Mouse (Mus musculus) spleen, adult 2 months (tissue): ENCODE measurements at regions not wholly inside any gene's neighbourhood (a gene's known extent, or its start where the extent isn't known, plus 50 kb on each side); places are given as distances from the start of the nearest gene placed in this dataset.

ENCODE experiments used
- DNase-seq, 2 experiments: peaks; one replicate each; pipeline versions ENCODE4 v3.0.0 to v3.0.0-alpha.2; 2012 to 2021; ENCODE audit warnings: low spot score in 2 of 2, low read depth in 1 of 2
- H3K27ac ChIP-seq: fragments of 200-500 bp; 2 replicates; pipeline ENCODE4 v1.5.1; 2012; ENCODE audit warnings: low read length, inconsistent platforms; ENCODE audit not compliant: insufficient read depth
- H3K27me3 ChIP-seq: fragments of 200-500 bp; 2 replicates; pipeline ENCODE4 v1.6.1; 2012; ENCODE audit warnings: mild to moderate bottlenecking, moderate library complexity, low read length, inconsistent platforms; ENCODE audit not compliant: control insufficient read depth, insufficient read depth
- H3K36me3 ChIP-seq: fragments of 200-500 bp; 2 replicates; pipeline ENCODE4 v1.6.1; 2012; ENCODE audit warnings: mild to moderate bottlenecking, low read length, inconsistent platforms; ENCODE audit not compliant: control insufficient read depth, insufficient read depth
- H3K4me1 ChIP-seq: fragments of 200-500 bp; 2 replicates; pipeline ENCODE4 v1.6.1; 2011; ENCODE audit warnings: inconsistent platforms; ENCODE audit not compliant: control insufficient read depth, insufficient read depth, insufficient read length
- H3K4me3 ChIP-seq: fragments of 200-500 bp; 2 replicates; pipeline ENCODE4 v1.5.1; 2011; ENCODE audit warnings: mild to moderate bottlenecking, inconsistent platforms; ENCODE audit not compliant: insufficient read depth, insufficient read length; ENCODE audit errors: extremely low read depth
- CTCF ChIP-seq: fragments of 200-500 bp; IDR thresholded peaks from 2 replicates; pipeline ENCODE4 v1.5.1; 2011; ENCODE audit warnings: mild to moderate bottlenecking, inconsistent platforms; ENCODE audit not compliant: insufficient read depth, insufficient read length, insufficient replicate concordance; ENCODE audit errors: extremely low read depth
- POLR2A ChIP-seq: fragments of 200-500 bp; IDR thresholded peaks from 2 replicates; pipeline ENCODE4 v1.6.1; 2011; ENCODE audit warnings: low read depth, low read length, inconsistent platforms
- WGBS: fragments of 180-500 bp; shearing (Covaris S2); methylation state at CpG from one replicate; pipeline ENCODE4 v1.1.7; 2018; 5-methylcytosine and 5-hydroxymethylcytosine counted together

GRCm38 (mm10) chr13:44152806-44153613 lies 368.4 kb downstream of the Cd83 start:
- no peaks in the 10 kb centered on the region for H3K27me3 ChIP-seq

GRCm38 (mm10) chr13:44153784-44154183 lies 369.2 kb downstream of the Cd83 start:
- WGBS, result 95% methylated on average over 5 of the region's 5 CpGs
- no peak overlapping the region for H3K27ac ChIP-seq
- no peaks in the 10 kb centered on the region for H3K36me3 ChIP-seq
- H3K4me1 ChIP-seq, result peaks cover 7% of the 10 kb centered on the region; the same call in 1 of the 2 replicates
- H3K27me3 ChIP-seq, result no peaks in the 10 kb centered on the region
- H3K4me3 ChIP-seq, result no peak overlapping the region
- DNase-seq, result no peak
- no peak for TF ChIP-seq POLR2A

More at GRCm38 (mm10) chr13:44152806-44153613, 368.4 kb downstream of the Cd83 start:
- TF ChIP-seq POLR2A (no peak), CTCF (no peak)
- Histone ChIP-seq H3K27ac (no peak overlapping the region), H3K36me3 (no peaks in the 10 kb centered on the region), H3K4me3 (no peak overlapping the region), H3K4me1 (peaks cover 7% of the 10 kb centered on the region; the same call in 1 of the 2 replicates)
- WGBS, result 20% methylated on average over 10 of the region's 10 CpGs
- DNase-seq, result peak in 1 of 2 experiments; percentile 17

GRCm38 (mm10) chr13:44155956-44156355 lies 371.4 kb downstream of the Cd83 start:
- H3K27ac ChIP-seq, result no peak overlapping the region
- DNase-seq, result no peak
- H3K4me3 ChIP-seq, result no peak overlapping the region
- no peaks in the 10 kb centered on the region for H3K36me3 ChIP-seq
- TF ChIP-seq CTCF, result no peak
- TF ChIP-seq POLR2A, result no peak
- 88% methylated on average over 4 of the region's 4 CpGs for WGBS
- H3K27me3 ChIP-seq, result no peaks in the 10 kb centered on the region
- peaks cover 7% of the 10 kb centered on the region; the same call in 1 of the 2 replicates for H3K4me1 ChIP-seq

- H3K27me3 ChIP-seq, result no peaks in the 10 kb centered on the region
- H3K27ac ChIP-seq, result no peak overlapping the region
- DNase-seq, result no peak
- H3K4me1 ChIP-seq, result peaks cover 7% of the 10 kb centered on the region; the same call in 1 of the 2 replicates
- WGBS, result 74% methylated on average over 3 of the region's 3 CpGs
- no peaks in the 10 kb centered on the region for H3K36me3 ChIP-seq
- no peak overlapping the region for H3K4me3 ChIP-seq
- TF ChIP-seq POLR2A (no peak), CTCF (no peak)
Measured at GRCm38 (mm10) chr13:44156546-44156945, 372.0 kb downstream of the Cd83 start.

- WGBS, result 87% methylated on average over 4 of the region's 4 CpGs
- Histone ChIP-seq H3K4me1 (peaks cover 6% of the 10 kb centered on the region; the same call in 1 of the 2 replicates), H3K36me3 (no peaks in the 10 kb centered on the region), H3K4me3 (no peak overlapping the region), H3K27me3 (no peaks in the 10 kb centered on the region), H3K27ac (no peak overlapping the region)
- no peak for DNase-seq
- TF ChIP-seq CTCF (no peak), POLR2A (no peak)
Measured at GRCm38 (mm10) chr13:44157236-44157635, 372.7 kb downstream of the Cd83 start.

- Histone ChIP-seq H3K4me1 (no peaks in the 10 kb centered on the region), H3K4me3 (no peak overlapping the region), H3K27me3 (no peaks in the 10 kb centered on the region), H3K27ac (no peak overlapping the region), H3K36me3 (no peaks in the 10 kb centered on the region)
- WGBS, result 85% methylated on average over 6 of the region's 6 CpGs
- TF ChIP-seq POLR2A, result no peak
- TF ChIP-seq CTCF, result no peak
- no peak for DNase-seq
Measured at GRCm38 (mm10) chr13:44158364-44158763, 373.8 kb downstream of the Cd83 start.

- no peaks in the 10 kb centered on the region for H3K4me1 ChIP-seq
- TF ChIP-seq CTCF (no peak), POLR2A (no peak)
- H3K27me3 ChIP-seq, result no peaks in the 10 kb centered on the region
- no peak overlapping the region for H3K27ac ChIP-seq
- no peak overlapping the region for H3K4me3 ChIP-seq
- DNase-seq, result no peak
- H3K36me3 ChIP-seq, result no peaks in the 10 kb centered on the region
- 98% methylated on average over 2 of the region's 2 CpGs for WGBS
Measured at GRCm38 (mm10) chr13:44159346-44159745, 374.8 kb downstream of the Cd83 start.
